Mouse (Mus musculus) left cerebral cortex, adult 18-20 months (tissue): ENCODE results near the gene Pdgfc. TPM values are rescaled to one million over a fixed set of nuclear protein-coding genes. Genes with fewer than 3 reads are reported as not detected.
"Not testable (repeated sequence)": the region's sequence is repeated elsewhere in the genome, so short reads cannot be mapped to it uniquely, and the experiment has no call there.

Source experiments
- DNase-seq, 2 experiments: peaks; one replicate each; pipeline ENCODE4 v3.0.0; 2021 to 2022; ENCODE audit warnings: low spot score in 2 of 2, mixed read lengths in 1 of 2
- total RNA-seq, 2 experiments: library from RNA; stranded (reverse); gene quantifications; 2 replicates each; pipeline ENCODE4 v1.2.3; 2021

Pdgfc gene
- total RNA-seq, 2 experiments from 2014 or later, result 6.7 to 7.8 TPM

DNA sequence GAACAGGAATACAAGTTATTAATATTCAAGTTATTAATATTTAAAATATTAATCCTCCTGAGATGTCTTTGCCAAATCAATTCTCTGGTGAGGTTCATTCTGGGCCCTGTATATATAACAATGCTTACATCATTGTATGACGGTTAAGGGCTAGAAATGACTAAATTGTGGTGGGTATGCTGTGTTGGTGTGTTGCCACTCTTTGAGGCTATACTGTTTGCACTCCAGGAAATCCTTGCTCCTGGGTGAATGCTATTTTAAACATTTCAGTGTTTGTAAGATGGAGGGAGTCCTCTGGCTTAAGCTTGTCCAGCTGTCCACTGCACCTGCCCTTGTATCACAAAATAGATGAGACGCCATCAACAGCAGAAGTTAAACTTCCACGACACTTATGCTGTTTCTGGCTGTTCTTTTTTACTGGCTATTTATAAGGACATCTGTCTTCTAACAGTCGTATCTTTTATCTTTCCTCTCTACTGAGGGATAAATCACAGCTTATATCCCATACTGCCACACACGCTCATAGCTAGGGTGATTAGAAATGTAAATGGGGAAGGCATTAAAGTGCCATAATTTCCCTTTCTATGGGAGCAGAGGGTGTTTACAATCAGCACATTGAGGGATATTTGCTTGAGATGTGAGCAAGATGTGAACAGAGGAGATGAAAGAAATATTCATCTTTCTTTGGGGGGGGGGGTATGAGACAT lies 9.3 kb downstream of the Pdgfc start:
- no peak for DNase-seq

DNA sequence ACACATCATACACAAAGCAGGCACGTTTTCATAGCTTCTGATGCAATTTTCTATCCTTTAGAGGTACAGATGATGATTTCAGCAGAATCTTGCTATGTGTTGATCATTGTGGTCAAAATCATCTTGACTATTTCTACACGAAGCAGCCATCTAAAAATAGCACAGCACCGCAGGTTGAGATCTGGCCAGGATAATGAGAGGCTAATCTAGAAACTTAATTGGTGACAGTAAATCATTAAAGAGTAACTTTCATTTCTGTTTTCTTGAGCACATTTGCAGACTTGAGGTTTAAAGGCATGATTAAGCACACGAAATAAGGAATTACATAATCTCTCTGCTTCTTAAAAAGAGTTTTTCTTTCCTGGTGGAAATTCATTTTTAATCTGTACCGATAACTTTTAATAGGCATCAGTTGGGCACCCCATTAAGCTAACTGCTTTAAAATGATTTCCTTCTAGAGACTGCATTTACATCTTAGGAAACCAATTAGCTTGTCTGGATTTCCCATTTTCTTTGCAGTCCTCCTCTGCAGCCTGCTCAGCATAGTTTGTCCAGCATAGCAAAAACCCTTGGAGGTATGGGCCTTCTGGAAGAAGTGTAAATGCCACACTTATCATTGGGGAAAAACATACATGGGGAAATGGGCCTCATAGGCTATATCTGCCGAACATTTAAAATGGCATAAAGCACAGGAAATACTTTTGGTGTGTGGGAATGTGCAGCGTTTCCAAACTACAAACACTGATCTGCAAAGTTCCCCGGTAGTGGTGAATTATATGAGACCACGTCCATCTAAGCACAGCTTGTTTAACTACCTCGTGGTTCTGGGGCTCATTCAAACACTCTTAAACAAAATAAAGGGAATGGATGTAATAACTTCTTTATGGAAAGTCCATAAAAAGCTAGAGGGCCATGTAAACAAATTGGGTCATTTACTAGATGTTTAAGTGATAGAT lies 10.7 kb downstream of the Pdgfc start:
- DNase-seq, result no peak

DNA sequence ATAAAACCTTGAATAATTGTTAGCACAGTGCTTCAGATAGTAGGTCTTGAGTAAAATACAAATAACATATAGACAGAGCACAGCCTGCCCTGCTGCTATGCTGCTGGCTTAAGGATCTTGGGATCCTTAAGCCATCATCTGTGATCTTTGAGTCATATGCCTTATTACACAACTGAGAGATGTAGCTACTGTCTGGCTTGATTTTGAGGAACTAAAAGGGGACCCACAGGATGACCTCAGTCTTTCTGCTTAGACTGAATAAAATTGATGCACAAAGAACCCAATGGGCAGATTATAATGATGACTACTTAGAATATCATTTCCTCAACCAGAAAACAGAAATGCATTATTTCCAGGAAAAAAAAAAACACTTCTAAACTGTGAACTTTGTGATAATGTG lies 15.3 kb downstream of the Pdgfc start:
- no peak for DNase-seq

DNA sequence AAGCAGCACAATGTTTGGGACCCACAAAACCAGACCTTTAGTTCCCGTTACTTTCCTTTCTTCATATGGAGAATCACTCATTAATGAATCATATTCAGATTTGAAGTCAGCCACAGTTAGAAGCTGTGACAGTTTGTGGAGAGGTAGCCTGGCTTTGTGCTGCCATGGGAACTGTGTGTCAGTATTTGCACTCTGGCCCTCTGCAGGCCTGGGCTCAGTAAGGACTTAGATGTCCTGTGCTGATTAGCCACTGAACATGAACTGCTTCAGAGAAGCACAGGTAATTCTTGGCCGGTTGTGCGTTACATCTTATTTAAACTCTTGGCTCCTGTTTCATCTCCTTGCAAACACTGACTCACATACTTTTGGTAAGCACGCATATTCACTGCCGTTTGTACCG lies 16.2 kb downstream of the Pdgfc start:
- DNase-seq, result no peak

DNA sequence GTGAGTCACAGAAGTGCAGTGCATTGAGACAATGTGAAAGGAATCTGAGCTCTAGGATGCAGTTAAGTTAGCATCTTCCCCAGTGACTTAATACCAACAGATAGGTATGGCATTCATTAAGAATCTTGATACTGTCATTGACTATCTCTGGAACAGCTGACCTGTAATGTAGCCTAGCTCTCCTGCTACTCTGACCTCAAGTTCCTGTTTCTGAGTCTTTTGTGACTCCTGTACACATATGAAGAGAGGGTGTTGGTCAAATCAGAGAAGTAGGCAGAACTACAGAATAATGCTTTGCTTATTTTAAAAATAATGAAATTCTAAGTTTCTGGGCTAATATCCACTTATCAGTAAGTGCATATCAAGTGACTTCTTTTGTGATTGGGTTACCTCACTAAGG lies 17.9 kb downstream of the Pdgfc start:
- DNase-seq, result no peak

DNA sequence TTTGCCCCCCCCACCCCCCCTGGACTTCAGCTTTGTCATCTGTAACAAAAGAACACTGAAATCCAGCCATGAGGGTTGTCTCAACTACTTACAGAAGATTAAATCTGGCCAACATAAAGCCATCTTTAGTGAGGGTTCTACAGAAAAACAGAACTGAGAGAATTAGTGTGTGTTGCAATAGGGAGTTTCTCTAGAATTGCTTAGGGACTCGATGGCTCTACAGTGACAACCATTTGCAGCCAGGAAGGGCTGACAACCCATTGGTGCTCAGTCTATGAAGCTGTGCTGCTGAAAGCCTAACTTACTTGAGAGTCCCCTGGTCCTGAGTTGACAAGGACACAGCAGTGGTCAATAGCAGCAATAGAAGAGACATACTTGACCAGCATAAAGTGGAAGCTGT lies 21.5 kb downstream of the Pdgfc start:
- DNase-seq, result no peak

DNA sequence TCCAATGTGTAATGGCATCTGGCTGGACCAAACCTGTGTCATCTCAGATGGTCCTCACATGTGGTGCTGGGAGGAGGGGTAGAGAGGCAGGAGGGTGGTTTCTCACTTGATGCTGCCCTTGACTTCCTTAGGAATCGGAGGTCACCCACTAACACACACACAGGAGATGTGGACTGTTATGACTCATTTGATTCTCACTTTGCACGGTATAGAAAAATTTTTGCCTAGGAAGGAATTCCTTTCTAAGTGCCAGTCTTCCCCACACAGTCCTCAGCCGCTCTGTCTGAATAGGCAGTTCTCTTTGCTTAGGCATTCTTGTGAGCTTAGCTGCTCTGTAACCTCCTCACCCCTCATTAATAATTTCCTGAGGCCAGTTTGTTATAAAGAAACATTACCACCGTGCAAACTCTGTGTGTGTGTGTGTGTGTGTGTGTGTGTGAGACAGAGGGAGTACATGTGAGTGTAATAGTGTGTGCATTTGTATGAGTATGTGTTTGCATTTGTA lies 22.4 kb downstream of the Pdgfc start:
- DNase-seq, result no peak

DNA sequence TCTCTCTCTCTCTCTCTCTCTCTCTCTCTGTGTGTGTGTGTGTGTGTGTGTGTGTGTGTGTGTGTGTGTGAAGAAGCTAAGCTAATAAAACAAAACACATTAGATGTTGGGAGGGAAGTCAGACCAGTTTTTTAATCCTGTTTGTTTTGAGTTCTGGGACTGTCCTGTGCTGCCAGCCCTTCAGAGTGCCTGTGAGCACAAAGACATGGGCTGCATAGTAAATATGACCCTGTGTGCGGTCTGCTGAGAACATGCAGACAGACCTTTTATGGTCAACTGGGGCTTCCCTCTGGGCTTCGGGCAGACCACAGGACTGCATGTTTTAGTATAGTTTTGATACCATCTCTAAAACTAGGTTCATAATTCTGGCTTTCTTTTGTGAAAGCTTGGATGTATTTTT lies 32.3 kb downstream of the Pdgfc start:
- no peak for DNase-seq

DNA sequence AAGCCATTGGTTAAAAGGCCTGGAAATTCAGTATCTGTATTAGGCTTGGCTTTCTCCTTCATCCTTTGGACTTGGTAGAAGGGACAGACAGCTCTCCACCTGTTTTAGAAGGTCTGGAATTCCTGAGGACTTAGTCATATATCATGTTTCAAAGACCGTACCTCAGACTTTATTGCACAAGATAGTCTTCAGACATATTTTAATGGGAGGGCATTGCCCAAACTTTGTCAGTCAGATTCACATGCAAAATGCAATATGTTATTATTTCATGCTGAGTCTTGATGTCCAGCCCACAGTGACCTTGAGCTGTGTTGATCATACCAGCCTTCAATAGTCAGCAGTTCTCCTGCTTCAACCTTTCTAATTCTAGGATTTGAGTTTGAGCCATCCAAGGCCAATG lies 64.9 kb downstream of the Pdgfc start:
- DNase-seq, result no peak

DNA sequence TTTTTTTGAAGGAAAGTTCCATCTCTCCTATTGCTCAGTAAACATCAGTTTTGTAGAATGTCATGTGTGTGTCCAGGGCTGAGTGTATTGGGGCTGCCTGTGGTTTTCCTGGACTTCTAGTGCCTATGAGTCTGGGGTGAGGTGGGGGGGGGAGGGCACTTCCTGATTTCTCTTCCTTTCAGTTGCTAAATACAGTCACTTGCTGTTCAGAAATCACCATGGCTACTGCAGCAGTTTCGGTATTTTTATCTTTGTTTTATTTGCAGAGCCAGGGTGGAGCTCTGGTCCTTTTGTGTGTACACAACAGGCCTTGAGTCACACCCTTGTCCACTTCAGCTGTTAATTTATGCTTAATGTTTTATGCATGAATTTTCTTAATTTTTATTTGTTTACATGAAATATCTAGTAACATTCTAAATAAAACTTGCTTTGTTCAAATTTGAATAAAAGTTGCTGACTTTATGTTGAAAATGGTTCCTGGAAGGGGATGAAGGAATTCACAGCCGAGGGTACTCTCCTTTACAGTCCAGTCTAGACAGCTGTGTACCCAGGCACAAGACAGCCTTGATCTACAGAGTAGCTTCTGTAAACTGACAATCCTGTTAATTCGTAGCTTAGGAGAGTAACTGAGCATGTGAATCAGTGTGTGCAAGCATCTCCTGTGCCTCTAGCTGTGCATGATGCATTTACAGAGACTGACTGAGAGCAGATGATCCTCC lies 66.1 kb downstream of the Pdgfc start:
- no peak for DNase-seq

DNA sequence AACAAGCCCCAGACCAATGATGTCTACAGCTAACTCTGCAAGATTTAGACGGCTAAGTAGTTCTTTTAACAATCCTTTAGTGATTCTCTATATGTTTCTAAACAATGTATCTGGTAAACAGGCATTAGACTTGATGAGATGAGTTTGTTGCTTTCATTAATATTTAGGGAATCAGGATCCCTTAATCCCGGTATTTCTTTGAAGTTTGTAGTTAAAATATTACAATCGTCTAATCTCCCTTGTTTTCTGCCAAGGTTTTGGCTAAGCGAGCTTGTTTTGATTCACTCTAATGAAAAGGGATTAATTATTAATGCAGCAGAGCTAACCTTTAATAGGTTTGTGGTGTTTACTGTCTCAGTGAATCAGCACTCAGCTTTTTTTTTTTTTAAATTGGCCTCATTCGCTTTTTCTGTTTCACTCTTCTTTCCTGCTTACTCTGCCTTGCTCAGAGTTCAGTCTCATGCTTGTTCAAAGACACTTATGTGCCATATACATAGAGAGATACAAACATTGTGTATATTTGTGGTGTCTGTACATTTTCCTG lies 66.7 kb downstream of the Pdgfc start:
- DNase-seq, result no peak

DNA sequence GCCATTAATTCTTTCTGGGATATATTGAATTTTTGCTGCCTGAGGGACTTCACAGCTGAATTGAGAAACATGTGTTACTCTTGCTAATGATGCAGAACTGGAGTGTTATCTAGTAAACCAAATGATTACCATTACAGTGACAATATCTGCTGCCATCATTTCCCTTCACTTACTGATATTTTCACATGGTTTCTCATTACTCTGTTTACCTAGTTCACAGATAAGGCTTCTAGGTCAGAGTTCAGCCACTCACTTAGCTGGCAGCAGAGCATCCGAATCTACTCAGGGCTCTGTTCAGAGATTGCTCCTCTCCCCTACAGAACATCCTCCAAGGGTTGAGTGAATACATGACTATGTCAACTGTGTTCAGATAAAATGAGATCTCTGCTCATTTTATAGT lies 71.3 kb downstream of the Pdgfc start:
- no peak for DNase-seq

DNA sequence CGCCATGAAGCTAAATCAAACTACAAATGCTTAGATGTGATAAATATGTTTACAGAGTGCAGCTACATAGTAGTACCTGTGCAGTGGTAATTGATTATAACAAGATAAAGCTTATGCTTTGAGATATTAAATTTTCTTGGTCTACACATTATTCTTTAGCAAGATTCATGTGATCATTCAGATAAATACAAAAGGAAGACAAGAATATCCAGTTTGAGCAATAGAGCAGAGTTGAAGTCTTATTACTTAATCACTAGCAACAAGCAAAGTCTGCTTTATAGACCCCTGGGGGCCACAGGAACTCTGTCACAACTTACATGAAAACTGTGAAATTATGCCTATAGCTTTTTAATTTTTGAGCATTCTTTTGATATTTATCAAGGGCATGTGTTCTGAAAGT lies 74.8 kb downstream of the Pdgfc start:
- DNase-seq, result no peak

DNA sequence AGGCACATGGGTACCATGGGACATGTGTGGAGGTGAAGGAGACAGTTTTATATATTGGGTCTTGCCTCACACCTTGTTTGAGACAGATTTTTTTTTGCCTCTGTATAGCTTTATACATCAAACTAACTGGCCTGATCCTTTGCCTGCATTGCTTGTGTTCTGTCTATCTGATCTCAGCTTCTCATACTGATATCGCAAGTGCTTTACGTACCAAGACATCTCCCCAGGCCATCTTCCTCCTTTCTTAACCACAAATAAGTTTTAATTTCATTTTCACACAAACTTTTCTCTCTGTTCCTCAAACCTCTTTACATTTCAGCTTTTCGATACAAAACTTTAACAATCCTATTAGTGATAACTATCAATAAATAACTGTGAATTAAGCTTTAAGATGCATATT lies 76.7 kb downstream of the Pdgfc start:
- no peak for DNase-seq

DNA sequence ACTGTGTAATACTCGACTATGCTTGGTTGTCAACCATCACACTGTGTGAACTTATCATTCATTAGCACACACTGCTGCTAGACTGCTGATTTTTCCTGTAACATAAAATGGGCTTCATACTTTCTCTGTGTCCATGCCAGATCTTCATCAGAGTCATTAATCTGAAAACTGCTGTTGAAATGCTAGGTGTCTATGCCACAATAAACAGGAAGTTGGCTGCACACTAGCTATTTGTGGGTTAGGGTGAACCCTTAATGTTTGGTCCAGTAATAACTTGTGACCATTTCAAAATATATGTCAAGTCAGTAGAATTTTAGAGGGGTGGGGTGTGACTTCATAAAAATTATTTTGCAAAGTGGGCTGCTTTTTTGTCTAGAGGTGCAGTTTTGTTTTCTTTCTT lies 84.4 kb downstream of the Pdgfc start:
- no peak for DNase-seq

DNA sequence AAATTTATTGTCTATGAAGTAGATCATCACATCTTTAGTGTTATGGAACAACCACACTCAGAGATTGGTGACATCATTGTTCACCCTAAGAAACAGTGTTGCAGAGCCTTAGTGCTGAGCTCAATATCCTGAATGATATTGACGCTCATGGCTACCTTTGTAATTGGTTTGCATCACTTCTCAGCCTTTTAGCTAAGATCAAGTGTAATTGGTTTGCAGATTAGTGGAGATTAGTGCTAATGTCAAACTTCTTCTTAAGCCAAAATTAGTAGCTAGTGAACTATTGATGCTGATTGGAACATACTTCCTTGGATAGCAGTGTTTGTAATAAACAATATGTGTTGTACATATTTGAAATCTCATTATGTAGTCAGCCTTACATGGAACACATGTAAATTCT lies 85.5 kb downstream of the Pdgfc start:
- DNase-seq, result no peak

DNA sequence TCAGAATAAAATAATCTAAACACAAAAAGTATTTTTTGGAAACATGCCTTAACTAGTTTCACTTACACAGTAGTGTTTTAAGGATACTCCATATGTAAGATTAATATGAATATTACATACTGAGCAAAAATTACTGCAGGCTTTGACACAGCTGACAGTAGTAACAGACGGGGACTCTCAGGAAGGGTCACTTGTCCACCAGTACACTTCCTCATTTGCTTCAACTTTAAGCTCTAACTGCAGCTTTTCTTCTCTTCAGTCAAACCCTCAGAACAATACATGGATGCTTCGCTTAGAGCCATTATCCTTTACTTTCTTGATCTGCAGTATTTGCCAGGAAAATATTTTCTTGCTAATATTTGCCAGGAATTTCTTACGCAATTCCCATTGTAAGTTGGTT lies 87.2 kb downstream of the Pdgfc start:
- DNase-seq, result no peak

DNA sequence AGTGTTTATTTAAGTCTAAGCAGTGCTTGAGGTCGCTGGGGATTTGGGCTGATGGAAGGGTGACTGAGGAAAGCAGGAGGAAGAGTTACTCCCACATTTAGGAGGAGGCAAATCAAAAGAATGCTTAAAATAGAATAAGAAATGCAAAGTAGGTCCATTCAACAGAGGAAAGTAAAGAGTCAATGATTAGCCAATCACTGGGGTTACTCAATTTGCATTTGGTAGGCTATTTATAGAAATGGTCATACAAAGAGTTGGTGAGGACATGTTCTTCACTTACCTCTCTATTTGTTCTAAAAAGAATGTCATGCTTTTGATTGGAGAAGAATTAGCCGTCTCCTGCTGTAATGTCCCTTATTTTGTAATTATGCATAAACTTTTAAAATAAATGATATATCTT lies 90.8 kb downstream of the Pdgfc start:
- no peak for DNase-seq

DNA sequence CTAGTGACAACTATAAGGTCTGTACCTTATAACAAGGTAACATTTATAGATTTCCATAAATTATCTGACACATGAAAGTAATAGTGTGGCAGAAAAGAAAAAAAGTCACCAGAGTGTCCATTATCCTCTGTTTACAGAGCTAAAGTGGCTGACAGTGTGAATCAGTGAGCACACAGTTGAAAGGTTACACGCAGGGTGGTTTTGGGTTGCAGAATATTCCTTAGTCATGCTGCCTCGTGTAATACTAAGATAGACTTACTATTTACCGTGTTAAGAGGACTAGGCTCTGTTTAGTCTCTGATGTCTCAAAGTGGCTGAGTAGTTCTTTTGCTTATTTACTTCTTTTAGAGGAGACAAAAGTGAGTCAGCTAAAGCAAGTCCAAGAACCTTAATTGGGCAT lies 100.8 kb downstream of the Pdgfc start:
- no peak for DNase-seq

DNA sequence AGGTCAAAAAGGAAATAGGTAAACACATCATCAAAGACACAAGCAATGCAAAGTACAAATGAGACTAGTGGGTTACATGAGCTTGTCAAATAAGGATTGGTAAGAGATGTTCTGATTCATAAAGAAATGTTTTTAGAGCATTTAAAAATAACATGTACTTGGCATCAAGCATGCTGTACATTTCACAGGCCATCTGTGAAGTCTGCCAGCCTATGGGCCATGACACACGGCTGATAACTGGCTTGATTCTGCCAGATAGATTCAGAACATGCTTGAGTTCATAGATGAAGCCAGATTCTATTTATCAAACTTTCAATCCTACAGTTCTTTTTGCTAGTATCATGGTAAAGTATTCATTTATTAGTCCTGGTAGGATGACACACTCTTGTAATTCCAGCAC lies 101.8 kb downstream of the Pdgfc start:
- DNase-seq, result not testable (repeated sequence)

DNA sequence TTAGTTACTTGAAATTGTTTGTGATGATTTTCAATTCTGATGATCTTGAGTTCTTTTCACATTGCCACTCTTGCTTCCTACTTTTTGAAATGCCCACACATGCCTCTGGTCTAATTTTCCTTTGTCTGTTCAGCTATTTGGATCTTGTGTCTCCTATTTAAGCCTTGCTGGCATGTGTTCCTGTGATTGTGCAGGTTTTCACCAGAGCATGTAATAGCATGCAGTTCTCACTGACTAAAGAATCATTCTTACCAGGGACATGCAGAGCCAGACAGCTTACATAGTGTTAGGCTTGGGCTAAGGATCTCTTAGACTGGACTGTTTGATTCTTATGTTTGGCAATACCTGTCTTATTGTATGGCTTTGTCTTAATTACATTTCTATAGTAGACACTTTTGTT lies 107.5 kb downstream of the Pdgfc start:
- no peak for DNase-seq
